Mouse (Mus musculus): ENCODE results near the gene Unk.

DNA sequence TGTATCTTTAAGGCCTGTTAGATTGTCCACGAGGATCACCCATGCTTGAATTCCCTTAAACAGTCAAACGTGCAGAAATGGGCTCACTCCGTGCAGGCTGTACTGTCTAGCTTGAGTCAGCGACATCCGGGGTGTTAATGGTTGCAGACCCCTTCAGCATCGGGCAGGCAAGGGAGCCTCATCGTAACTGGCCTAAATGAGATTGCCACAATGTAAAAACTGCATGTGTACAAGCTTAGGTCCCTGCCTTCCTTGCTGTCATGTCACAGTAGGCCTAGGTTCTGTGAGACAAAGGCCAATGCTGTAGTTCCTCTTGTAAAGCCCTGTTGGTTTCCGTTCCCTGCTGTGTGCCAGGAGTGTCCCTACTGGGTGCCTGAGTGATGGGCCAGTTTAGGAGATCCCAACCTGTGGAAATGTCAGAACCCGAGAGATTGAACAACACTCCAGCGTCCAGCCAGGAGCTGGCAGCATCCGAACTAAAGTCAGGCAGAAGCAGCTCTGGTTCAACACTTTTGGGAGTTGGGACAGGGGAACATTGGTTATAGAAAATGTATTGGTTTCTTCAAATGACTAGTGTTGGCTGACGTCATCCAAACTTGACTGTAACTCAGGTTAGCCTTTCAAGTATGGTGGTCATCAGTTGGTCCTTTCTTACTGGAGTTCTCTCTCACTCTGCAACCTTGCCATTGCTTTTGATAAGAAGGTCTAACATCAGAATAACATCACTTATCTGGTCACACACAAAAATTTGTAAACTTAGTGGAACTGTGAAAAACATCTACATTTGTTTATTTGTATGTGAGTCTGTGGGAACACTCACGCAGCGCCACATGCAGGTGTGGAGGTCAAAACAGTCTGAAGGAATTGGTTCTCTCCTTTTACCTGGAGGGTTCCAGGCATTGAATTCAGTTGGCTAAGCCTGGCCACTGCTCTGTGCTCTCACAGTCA is 1.1 kb downstream of the Unk start:
- TF ChIP-seq CTCF (IDR thresholded peaks at IDR 0.05; ENCODE audit: insufficient read depth, low read length), result no peak
- TF ChIP-seq POLR2A (IDR thresholded peaks at IDR 0.05; ENCODE audit: borderline replicate concordance, extremely low read depth, low read depth, low read length), result no peak

All from lung, adult 2 months (tissue).